Mouse (Mus musculus) heart, postnatal 36 days (tissue): Measurements from ENCODE around the gene Msx1. TPM values are rescaled to one million over a fixed set of nuclear protein-coding genes. Genes with fewer than 3 reads are reported as not detected.
"Not testable (repeated sequence)": the region's sequence is repeated elsewhere in the genome, so short reads cannot be mapped to it uniquely, and the experiment has no call there.

Source experiments
- DNase-seq, 2 experiments: peaks; one replicate each; pipeline ENCODE4 v3.0.0; 2021 to 2022
- intact Hi-C: fragments of 180-260 bp; cut with DNase I; formaldehyde crosslinking; loops from one replicate; pipeline ENCODE4 v1.15.1; 2025
- total RNA-seq, 2 experiments: library from RNA; stranded (reverse); gene quantifications; 2 replicates each; pipeline ENCODE4 v1.2.3; 2021

Msx1 gene
- total RNA-seq: 1 to 10 TPM; 3.7 to 4.3 TPM

GRCm38 (mm10) chr5:37824461-37824795, at the start of gene Msx1:
TSS of gene Msx1 (minus strand) at chr5:37824583.
- intact Hi-C loops: loop anchor here (5.0 to 10.0 kb wide), 2 partner anchors 213 to 730 kb away; partner anchors contain the start of gene Stx18
- DNase-seq: peak; percentile 89

GRCm38 (mm10) chr5:37865471-37865870, 41.1 kb upstream of the Msx1 start:
- intact Hi-C loops: no loop called here
- DNase-seq: no peak

GRCm38 (mm10) chr5:37864309-37864708, 39.9 kb upstream of the Msx1 start:
- intact Hi-C loops: no loop called here
- DNase-seq: no peak

- DNase-seq: no peak
- intact Hi-C loops: no loop called here
Observed at GRCm38 (mm10) chr5:37860846-37861245, 36.5 kb upstream of the Msx1 start.

- DNase-seq: no peak
- intact Hi-C loops: no loop called here
Observed at GRCm38 (mm10) chr5:37860151-37860721, 35.9 kb upstream of the Msx1 start.

- intact Hi-C loops: no loop called here
- DNase-seq: no peak
Observed at GRCm38 (mm10) chr5:37857763-37858545, 33.6 kb upstream of the Msx1 start.

GRCm38 (mm10) chr5:37856057-37856456, 31.7 kb upstream of the Msx1 start:
- DNase-seq: no peak
- intact Hi-C loops: no loop called here

GRCm38 (mm10) chr5:37854233-37854632, 29.9 kb upstream of the Msx1 start:
- intact Hi-C loops: no loop called here
- DNase-seq: no peak

- intact Hi-C loops: no loop called here
- DNase-seq: no peak
Observed at GRCm38 (mm10) chr5:37851305-37851982, 27.1 kb upstream of the Msx1 start.

GRCm38 (mm10) chr5:37848991-37849719, 24.8 kb upstream of the Msx1 start:
- intact Hi-C loops: no loop called here
- DNase-seq: no peak

GRCm38 (mm10) chr5:37836267-37836646, 11.9 kb upstream of the Msx1 start:
- intact Hi-C loops: no loop called here
- DNase-seq: no peak

- intact Hi-C loops: no loop called here
- DNase-seq: no peak
Observed at GRCm38 (mm10) chr5:37835590-37836266, 11.3 kb upstream of the Msx1 start.

GRCm38 (mm10) chr5:37832766-37833165, 8.4 kb upstream of the Msx1 start:
- no peak for DNase-seq
- intact Hi-C loops: no loop called here

- intact Hi-C loops: no loop called here
- no peak for DNase-seq
Observed at GRCm38 (mm10) chr5:37832031-37832430, 7.6 kb upstream of the Msx1 start.

- DNase-seq, intact Hi-C loops: not testable (repeated sequence)
Observed at GRCm38 (mm10) chr5:37830436-37830835, 6.1 kb upstream of the Msx1 start.

- intact Hi-C loops: loop anchor here (10.0 kb wide), 1 partner anchor 725 kb away; no protein-coding TSS in a partner anchor
Observed at GRCm38 (mm10) chr5:37829926-37830325, 5.5 kb upstream of the Msx1 start.

GRCm38 (mm10) chr5:37829296-37829670, 4.9 kb upstream of the Msx1 start:
- no peak for DNase-seq
- intact Hi-C loops: loop anchor here (10.0 kb wide), 1 partner anchor 726 kb away; no protein-coding TSS in a partner anchor

More at GRCm38 (mm10) chr5:37829926-37830325, 5.5 kb upstream of the Msx1 start:
- no peak for DNase-seq

- intact Hi-C loops: loop anchor here (10.0 kb wide), 1 partner anchor 726 kb away; no protein-coding TSS in a partner anchor
- DNase-seq: peak in 1 of 2 experiments; percentile 9
Observed at GRCm38 (mm10) chr5:37828591-37829295, 4.4 kb upstream of the Msx1 start.

- intact Hi-C loops: loop anchor here (10.0 kb wide), 1 partner anchor 727 kb away; no protein-coding TSS in a partner anchor
- DNase-seq: no peak
Observed at GRCm38 (mm10) chr5:37828001-37828400, 3.6 kb upstream of the Msx1 start.

- intact Hi-C loops: loop anchor here (10.0 kb wide), 1 partner anchor 727 kb away; no protein-coding TSS in a partner anchor
- no peak for DNase-seq
Observed at GRCm38 (mm10) chr5:37827626-37827950, 3.2 kb upstream of the Msx1 start.
